Mouse (Mus musculus) forebrain, embryonic 13.5 days (tissue): Measurements from ENCODE around the gene Tmem131l. TPM values are rescaled to one million over a fixed set of nuclear protein-coding genes. Genes with fewer than 3 reads are reported as not detected.
A peak's percentile ranks its signal among the peaks of the same experiment; 100 is the strongest.

ENCODE experiments used
- ATAC-seq: fragments of 200-750 bp; cut with Nextera tagmentation; 2 replicates; pipeline ENCODE4 v1.8.0; 2017
- H3K27ac ChIP-seq: fragments of 300-500 bp; sonication (generic); 2 replicates; pipeline ENCODE4 v1.5.1; 2015; ENCODE audit warnings: inconsistent platforms, mild to moderate bottlenecking, moderate library complexity
- H3K27me3 ChIP-seq: fragments of 300-500 bp; sonication (generic); 2 replicates; pipeline ENCODE4 v1.6.1; 2015; ENCODE audit warnings: mild to moderate bottlenecking, inconsistent platforms
- H3K36me3 ChIP-seq: fragments of 300-500 bp; sonication (generic); 2 replicates; pipeline ENCODE4 v1.6.1; 2015; ENCODE audit warnings: mild to moderate bottlenecking, inconsistent platforms; ENCODE audit not compliant: poor library complexity, severe bottlenecking
- H3K4me1 ChIP-seq: fragments of 300-500 bp; sonication (generic); 2 replicates; pipeline ENCODE4 v1.6.1; 2015; ENCODE audit warnings: inconsistent platforms
- H3K4me2 ChIP-seq: fragments of 300-500 bp; sonication (generic); 2 replicates; pipeline ENCODE4 v1.6.1; 2015; ENCODE audit warnings: inconsistent platforms, mild to moderate bottlenecking, moderate library complexity
- H3K4me3 ChIP-seq: fragments of 300-500 bp; sonication (generic); 2 replicates; pipeline ENCODE4 v1.5.1; 2015; ENCODE audit warnings: mild to moderate bottlenecking, inconsistent platforms
- H3K9ac ChIP-seq: fragments of 300-500 bp; sonication (generic); 2 replicates; pipeline ENCODE4 v1.6.1; 2015; ENCODE audit warnings: mild to moderate bottlenecking, inconsistent platforms
- H3K9me3 ChIP-seq: fragments of 300-500 bp; sonication (generic); replicated peaks from 2 replicates; pipeline ENCODE4 v1.6.1; 2016; ENCODE audit warnings: inconsistent platforms
- WGBS: fragments of 180-500 bp; shearing (Covaris S2); methylation state at CpG from one replicate; pipeline ENCODE4 v1.1.7; 2015; 5-methylcytosine and 5-hydroxymethylcytosine counted together
- polyA plus RNA-seq: library from polyadenylated mRNA; unstranded; fragments of >200 nt; fragmentation: Nextera tagmentation; extraction: Ambion mirVana; gene quantifications from 2 replicates; pipeline ENCODE4 v1.2.1, GENCODE M21; 2015

Tmem131l gene
- 125 and 139 TPM in 2 replicates for polyA plus RNA-seq

- Histone ChIP-seq H3K27me3 (0 out of 2 replicates have a peak, but pooled peaks cover 2% of the 10 kb centered on the region), H3K9me3 (no peaks in the 10 kb centered on the region), H3K4me3 (peak within 1 kb of the TSS; percentile 98), H3K4me1 (peaks cover 34% of the 10 kb centered on the region), H3K27ac (peak within 1 kb of the TSS; percentile 94), H3K4me2 (peak within 1 kb of the TSS; percentile 83), H3K36me3 (peaks cover 9% of the 10 kb centered on the region), H3K9ac (peak within 1 kb of the TSS; percentile 100)
- peak; percentile 96 for ATAC-seq
- WGBS, result under 1% methylated on average over 63 of the region's 100 CpGs
These were observed at the start of gene Tmem131l for GRCm38 (mm10) chr3:84039646-84040475. Tmem131l (minus strand) TSS chr3:84040175.

GRCm38 (mm10) chr3:84086921-84087320 lies 46.9 kb upstream of the Tmem131l start:
- H3K27me3 ChIP-seq, result no peaks in the 10 kb centered on the region
- H3K4me1 ChIP-seq, result no peaks in the 10 kb centered on the region
- no peak overlapping the region for H3K4me3 ChIP-seq
- no peak overlapping the region for H3K27ac ChIP-seq
- H3K4me2 ChIP-seq, result no peak overlapping the region
- H3K36me3 ChIP-seq, result no peaks in the 10 kb centered on the region
- ATAC-seq, result no peak
- H3K9me3 ChIP-seq, result peaks cover 3% of the 10 kb centered on the region; the same call in 1 of the 2 replicates
- 25% methylated on average over 2 of the region's 2 CpGs for WGBS
- H3K9ac ChIP-seq, result no peak overlapping the region

- 80% methylated on average over 7 of the region's 7 CpGs for WGBS
- Histone ChIP-seq H3K9me3 (peaks cover 5% of the 10 kb centered on the region; the same call in 1 of the 2 replicates), H3K27ac (no peak overlapping the region), H3K36me3 (no peaks in the 10 kb centered on the region), H3K27me3 (no peaks in the 10 kb centered on the region), H3K4me3 (no peak overlapping the region), H3K9ac (no peak overlapping the region), H3K4me1 (no peaks in the 10 kb centered on the region), H3K4me2 (no peak overlapping the region)
- no peak for ATAC-seq
These were observed 46.4 kb upstream of the Tmem131l start for GRCm38 (mm10) chr3:84086337-84086736.

GRCm38 (mm10) chr3:84085429-84085828 lies 45.5 kb upstream of the Tmem131l start:
- Histone ChIP-seq H3K36me3 (no peaks in the 10 kb centered on the region), H3K9ac (no peak overlapping the region), H3K4me2 (no peak overlapping the region), H3K27me3 (no peaks in the 10 kb centered on the region), H3K4me3 (no peak overlapping the region), H3K4me1 (no peaks in the 10 kb centered on the region), H3K9me3 (peaks cover 5% of the 10 kb centered on the region; the same call in 1 of the 2 replicates), H3K27ac (no peak overlapping the region)
- no peak for ATAC-seq
- 66% methylated on average over 9 of the region's 9 CpGs for WGBS

GRCm38 (mm10) chr3:84081208-84081722 lies 41.3 kb upstream of the Tmem131l start:
- H3K4me2 ChIP-seq, result no peak overlapping the region
- H3K27ac ChIP-seq, result no peak overlapping the region
- H3K9ac ChIP-seq, result no peak overlapping the region
- H3K4me3 ChIP-seq, result no peak overlapping the region
- H3K9me3 ChIP-seq, result peaks cover 5% of the 10 kb centered on the region; the same call in 1 of the 2 replicates
- no peaks in the 10 kb centered on the region for H3K4me1 ChIP-seq
- no peaks in the 10 kb centered on the region for H3K27me3 ChIP-seq
- 92% methylated on average over 4 of the region's 4 CpGs for WGBS
- no peak for ATAC-seq
- H3K36me3 ChIP-seq, result no peaks in the 10 kb centered on the region

- Histone ChIP-seq H3K4me1 (no peaks in the 10 kb centered on the region), H3K27ac (no peak overlapping the region), H3K36me3 (no peaks in the 10 kb centered on the region), H3K9me3 (peaks cover 5% of the 10 kb centered on the region; the same call in 1 of the 2 replicates), H3K4me2 (no peak overlapping the region), H3K4me3 (no peak overlapping the region), H3K27me3 (no peaks in the 10 kb centered on the region), H3K9ac (no peak overlapping the region)
- 76% methylated on average over 7 of the region's 7 CpGs for WGBS
- ATAC-seq, result no peak
These were observed 40.1 kb upstream of the Tmem131l start for GRCm38 (mm10) chr3:84080074-84080473.

GRCm38 (mm10) chr3:84077505-84077904 lies 37.5 kb upstream of the Tmem131l start:
- no peak for ATAC-seq
- no peaks in the 10 kb centered on the region for H3K4me1 ChIP-seq
- no peak overlapping the region for H3K27ac ChIP-seq
- H3K27me3 ChIP-seq, result no peaks in the 10 kb centered on the region
- no peak overlapping the region for H3K9ac ChIP-seq
- H3K36me3 ChIP-seq, result no peaks in the 10 kb centered on the region
- WGBS, result 92% methylated on average over 4 of the region's 4 CpGs
- H3K4me3 ChIP-seq, result no peak overlapping the region
- H3K9me3 ChIP-seq, result peaks cover 5% of the 10 kb centered on the region; the same call in 1 of the 2 replicates
- H3K4me2 ChIP-seq, result no peak overlapping the region

GRCm38 (mm10) chr3:84076543-84077332 lies 36.8 kb upstream of the Tmem131l start:
- WGBS, result 84% methylated on average over 13 of the region's 13 CpGs
- no peak overlapping the region for H3K4me2 ChIP-seq
- no peak overlapping the region for H3K27ac ChIP-seq
- H3K4me3 ChIP-seq, result no peak overlapping the region
- H3K27me3 ChIP-seq, result no peaks in the 10 kb centered on the region
- no peaks in the 10 kb centered on the region for H3K4me1 ChIP-seq
- H3K36me3 ChIP-seq, result no peaks in the 10 kb centered on the region
- H3K9ac ChIP-seq, result no peak overlapping the region
- no peaks in the 10 kb centered on the region for H3K9me3 ChIP-seq
- no peak for ATAC-seq

- WGBS, result 79% methylated on average over 4 of the region's 4 CpGs
- ATAC-seq, result no peak
These were observed 35.5 kb upstream of the Tmem131l start for GRCm38 (mm10) chr3:84075516-84075915.

GRCm38 (mm10) chr3:84074777-84075176 lies 34.8 kb upstream of the Tmem131l start:
- Histone ChIP-seq H3K4me2 (no peak overlapping the region), H3K36me3 (no peaks in the 10 kb centered on the region), H3K4me3 (no peak overlapping the region), H3K27me3 (no peaks in the 10 kb centered on the region), H3K27ac (no peak overlapping the region), H3K9ac (no peak overlapping the region), H3K9me3 (no peaks in the 10 kb centered on the region), H3K4me1 (no peaks in the 10 kb centered on the region)
- no peak for ATAC-seq
- WGBS, result 83% methylated on average over 2 of the region's 2 CpGs

More at GRCm38 (mm10) chr3:84075516-84075915, 35.5 kb upstream of the Tmem131l start:
- Histone ChIP-seq H3K27ac (no peak overlapping the region), H3K27me3 (no peaks in the 10 kb centered on the region), H3K36me3 (no peaks in the 10 kb centered on the region), H3K4me1 (no peaks in the 10 kb centered on the region), H3K9me3 (no peaks in the 10 kb centered on the region), H3K4me2 (no peak overlapping the region), H3K4me3 (no peak overlapping the region), H3K9ac (no peak overlapping the region)

GRCm38 (mm10) chr3:84071641-84072040 lies 31.7 kb upstream of the Tmem131l start:
- H3K36me3 ChIP-seq, result no peaks in the 10 kb centered on the region
- no peak overlapping the region for H3K4me2 ChIP-seq
- no peaks in the 10 kb centered on the region for H3K27me3 ChIP-seq
- no peak overlapping the region for H3K27ac ChIP-seq
- no peak for ATAC-seq
- no peak overlapping the region for H3K4me3 ChIP-seq
- WGBS, result 26% methylated on average over 2 of the region's 2 CpGs
- H3K9ac ChIP-seq, result no peak overlapping the region
- H3K4me1 ChIP-seq, result no peaks in the 10 kb centered on the region
- no peaks in the 10 kb centered on the region for H3K9me3 ChIP-seq

GRCm38 (mm10) chr3:84070811-84071210 lies 30.8 kb upstream of the Tmem131l start:
- no peak overlapping the region for H3K4me2 ChIP-seq

More at GRCm38 (mm10) chr3:84070811-84071210, 30.8 kb upstream of the Tmem131l start:
- Histone ChIP-seq H3K36me3 (no peaks in the 10 kb centered on the region), H3K9me3 (no peaks in the 10 kb centered on the region), H3K4me1 (no peaks in the 10 kb centered on the region), H3K4me3 (no peak overlapping the region), H3K9ac (no peak overlapping the region), H3K27ac (no peak overlapping the region), H3K27me3 (no peaks in the 10 kb centered on the region)
- ATAC-seq, result no peak
- WGBS, result 85% methylated on average over 8 of the region's 8 CpGs
